Mouse (Mus musculus): ENCODE results near the gene Capza1.

DNA sequence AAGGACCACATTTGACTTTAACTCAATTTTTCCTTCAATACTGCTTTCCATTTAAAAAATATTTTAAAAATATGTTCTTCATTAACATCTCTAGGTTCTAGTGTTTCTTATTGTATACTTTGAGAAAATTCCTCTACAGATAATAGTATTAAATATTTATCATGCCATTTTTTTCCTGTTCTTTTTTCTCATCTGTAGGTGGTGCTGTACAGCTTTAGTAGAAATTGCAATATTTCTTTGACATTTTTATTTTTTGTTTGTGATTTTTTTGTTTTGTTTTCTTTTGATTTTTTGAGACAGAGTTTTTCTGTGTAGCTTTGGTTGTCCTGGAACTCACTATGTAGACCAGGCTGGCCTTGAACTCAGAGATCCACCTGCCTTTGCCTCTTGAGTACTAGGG lies 5.3 kb upstream of the Capza1 start:
- TF ChIP-seq GATA1 (IDR thresholded peaks at IDR 0.05; ENCODE audit: borderline replicate concordance, low read length) (no peak), FLI1 (IDR thresholded peaks at IDR 0.05; ENCODE audit: low read length) (no peak)
